Mouse (Mus musculus): Measurements from ENCODE around the gene Aoc3.
"Not testable (repeated sequence)": the region's sequence is repeated elsewhere in the genome, so short reads cannot be mapped to it uniquely, and the experiment has no call there.

The Aoc3 gene

DNA sequence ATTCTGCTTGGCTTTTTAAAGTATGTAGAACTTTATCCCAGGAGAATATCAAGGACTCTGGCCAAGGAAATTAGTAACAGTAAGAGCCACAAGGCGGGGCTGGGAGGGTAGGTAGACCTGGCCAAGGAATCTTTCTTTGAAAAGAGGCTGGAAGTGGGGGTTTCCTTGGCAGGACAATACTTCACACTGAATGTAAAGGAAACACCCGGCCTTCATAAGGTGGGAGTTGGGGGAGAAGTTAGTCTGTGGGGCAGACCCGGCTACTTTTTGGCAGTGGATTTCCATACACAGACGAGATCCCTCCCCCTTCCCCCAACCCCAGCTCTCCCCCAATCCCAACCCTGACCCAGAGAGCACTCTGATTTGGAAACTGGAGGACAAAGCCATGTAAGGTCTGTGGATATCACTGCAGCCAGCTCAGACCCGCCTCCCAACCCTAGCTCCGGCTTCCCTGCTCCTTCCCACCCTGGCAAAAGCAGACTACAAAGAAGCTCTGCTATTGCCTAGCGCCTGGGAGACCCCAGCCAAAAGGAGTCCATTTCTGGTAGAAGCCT is at the start of gene Aoc3:
Gene Aoc3 (plus strand): TSS at position 235 of the 554 bp plus-strand sequence.
- no peak for DNase-seq (ENCODE audit: low read depth, low spot score)

DNA sequence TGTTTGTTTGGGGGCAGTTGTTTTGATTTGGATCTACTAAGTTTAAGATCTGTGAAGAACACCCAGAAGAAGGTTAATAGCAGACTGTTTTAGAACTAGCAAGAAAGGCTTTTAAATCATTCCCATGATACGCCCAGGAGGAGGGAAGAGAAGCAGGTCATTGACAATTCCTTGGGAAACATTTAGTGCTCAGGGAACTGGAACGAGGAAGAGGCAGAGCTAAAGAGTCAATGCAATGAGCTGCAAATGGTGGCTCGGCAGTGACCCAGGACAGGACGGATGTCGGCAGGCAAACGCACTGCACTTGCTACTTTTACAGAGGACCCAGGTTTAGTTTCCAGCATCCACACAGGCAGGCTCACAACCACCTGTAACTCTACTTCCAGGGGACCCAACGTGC is 49.6 kb upstream of the Aoc3 start:
- no peak for DNase-seq (ENCODE audit: low read depth, low spot score)

DNA sequence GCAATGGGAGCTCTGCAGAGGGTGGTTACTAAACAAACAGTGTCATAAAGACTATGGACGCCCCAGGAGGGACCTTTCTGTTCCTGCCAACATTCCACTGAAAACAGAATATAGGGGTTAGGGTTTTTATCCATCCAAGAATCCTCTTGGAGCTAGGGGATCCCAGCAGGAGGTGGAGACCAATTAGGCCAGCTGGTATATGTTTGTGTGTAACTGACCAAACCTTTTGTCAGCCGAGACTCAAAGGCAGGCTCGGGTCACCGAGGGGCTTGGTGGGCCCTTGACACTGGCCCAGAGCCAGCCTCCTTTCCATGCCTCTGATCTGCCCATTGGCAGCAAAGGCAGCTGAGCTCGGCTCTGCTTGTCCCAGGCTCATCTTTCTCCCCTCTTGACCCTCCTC is 47.5 kb upstream of the Aoc3 start:
- no peak for DNase-seq (ENCODE audit: low read depth, low spot score)

DNA sequence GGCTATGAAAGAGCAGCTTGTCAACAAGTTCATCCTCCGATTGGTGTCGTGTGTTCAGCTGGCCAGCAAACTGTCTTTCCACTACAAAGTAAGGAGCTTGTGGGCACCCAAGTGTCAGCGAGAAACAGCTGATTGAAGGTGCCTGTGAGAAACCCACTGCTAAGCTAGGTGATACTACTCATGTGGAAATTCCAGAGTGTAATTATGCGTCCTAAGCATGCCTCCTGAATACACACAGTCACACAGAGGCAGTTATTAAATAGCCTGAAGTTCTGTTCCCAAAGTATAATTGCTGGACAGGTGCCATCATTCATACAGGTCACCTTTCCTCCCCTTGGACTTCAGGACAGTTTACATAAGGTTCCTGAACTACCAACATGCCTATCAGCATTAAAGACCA is 46.6 kb upstream of the Aoc3 start:
- no peak for DNase-seq (ENCODE audit: low read depth, low spot score)

DNA sequence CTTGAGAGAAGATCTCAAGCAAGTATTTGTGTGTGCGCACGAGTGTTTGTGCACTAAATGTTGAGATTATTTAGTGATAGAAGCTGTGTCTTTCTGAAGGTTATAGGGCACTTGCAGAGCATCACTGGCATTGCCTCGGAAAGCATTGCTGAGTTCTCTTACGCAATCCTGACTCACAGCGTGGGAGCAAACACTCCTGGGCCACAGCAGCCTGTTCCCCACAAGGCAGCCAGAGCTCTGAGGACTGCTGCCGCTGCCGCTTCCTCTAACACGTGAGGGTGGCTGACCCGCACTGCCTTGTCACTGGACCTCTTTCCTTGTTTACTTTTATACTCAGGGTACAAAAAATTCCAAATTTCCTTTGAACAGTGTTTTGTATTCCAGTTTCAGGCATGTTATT is 43.1 kb upstream of the Aoc3 start:
- no peak for DNase-seq (ENCODE audit: low read depth, low spot score)

DNA sequence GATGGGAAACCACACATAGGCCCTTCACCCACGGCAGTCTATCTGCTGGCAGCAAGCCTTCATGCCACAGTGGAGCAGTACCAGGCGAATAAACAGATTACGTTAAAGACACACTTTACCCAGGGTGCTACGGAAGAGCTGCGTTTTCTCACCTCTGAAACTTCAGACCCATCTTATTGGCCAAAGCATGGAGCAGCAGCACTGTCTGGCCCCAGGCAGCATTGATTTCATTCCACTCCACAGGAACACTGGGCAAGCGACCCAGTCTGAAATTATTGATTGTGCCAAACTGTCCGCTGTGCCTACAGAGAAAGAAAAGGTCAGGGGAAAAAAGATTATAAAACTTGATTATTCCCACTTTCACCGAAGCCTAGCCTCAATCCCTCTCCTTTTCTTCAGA is 39.2 kb upstream of the Aoc3 start:
- DNase-seq (ENCODE audit: low read depth, low spot score) = no peak

DNA sequence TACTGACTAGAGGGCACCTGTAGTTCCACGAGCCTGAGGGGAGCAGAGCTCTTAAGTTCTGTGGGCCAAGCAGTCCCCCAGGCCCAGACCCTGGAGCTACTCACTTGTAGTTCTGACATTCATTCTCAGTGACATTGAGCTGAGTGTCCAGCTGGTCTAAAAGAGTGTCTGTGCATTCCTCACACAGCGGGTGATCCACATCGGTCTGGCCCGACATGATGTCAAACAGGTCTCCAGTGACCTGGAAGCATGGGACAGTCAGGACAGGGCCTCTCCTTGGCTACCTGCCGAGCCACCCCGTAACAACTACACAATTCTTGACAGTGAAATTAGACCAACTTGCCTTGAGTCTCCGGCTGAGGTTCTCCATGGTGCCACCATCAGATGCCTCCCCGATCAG is 35.2 kb upstream of the Aoc3 start:
- no peak for DNase-seq (ENCODE audit: low read depth, low spot score)

DNA sequence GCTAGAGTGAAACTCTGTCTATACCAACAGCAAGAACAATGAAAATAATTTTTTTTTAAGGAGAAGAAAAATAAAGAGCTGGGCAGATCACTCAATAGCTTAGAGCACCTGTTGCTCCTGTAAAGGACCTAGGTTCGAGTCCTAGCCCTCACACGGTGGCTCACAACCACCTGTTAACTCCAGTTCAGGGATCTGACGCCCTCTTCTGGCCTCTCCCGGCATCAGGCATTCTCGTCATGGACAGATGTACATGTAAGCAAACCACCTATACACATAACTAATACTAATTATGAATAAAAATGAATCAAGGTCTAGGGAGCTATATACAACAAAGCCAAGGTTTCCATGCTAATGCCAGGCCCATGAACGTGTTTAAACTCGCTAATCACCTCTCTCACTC is 29.5 kb upstream of the Aoc3 start:
- no peak for DNase-seq (ENCODE audit: low read depth, low spot score)

DNA sequence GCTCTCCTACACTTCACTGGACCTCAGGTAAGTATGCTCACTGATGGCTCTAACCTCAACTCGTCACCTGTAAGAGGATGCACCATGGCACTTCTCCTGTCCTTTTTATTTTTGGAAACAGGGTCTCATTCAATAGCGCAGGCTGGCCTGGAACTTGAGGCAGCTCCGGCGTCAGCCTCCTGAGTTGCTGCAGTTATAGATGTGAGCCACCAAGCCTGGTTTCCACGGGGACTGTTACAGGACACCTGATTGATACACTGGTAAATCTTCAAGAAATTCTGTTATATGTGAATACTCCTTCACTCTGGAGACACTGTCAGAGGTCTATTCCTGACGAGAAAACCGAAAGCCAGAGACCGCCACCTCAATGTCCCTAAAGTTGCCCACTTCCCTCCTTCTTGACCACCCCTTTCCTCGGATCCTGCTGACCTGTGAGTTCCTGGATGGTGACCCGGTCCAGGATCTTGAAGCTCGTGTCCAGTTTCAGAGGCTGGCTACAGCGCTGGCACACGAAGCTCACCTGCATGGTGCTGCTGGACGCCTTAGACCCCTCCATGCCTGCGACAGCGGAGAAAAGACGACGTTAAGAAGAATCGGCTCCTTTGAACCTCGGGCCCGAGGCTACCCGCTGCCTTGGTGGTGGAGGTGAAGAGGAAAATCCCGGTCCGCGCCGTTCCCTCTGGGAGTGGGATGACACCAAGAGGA is 29.0 kb upstream of the Aoc3 start:
- no peak for DNase-seq (ENCODE audit: low read depth, low spot score)

DNA sequence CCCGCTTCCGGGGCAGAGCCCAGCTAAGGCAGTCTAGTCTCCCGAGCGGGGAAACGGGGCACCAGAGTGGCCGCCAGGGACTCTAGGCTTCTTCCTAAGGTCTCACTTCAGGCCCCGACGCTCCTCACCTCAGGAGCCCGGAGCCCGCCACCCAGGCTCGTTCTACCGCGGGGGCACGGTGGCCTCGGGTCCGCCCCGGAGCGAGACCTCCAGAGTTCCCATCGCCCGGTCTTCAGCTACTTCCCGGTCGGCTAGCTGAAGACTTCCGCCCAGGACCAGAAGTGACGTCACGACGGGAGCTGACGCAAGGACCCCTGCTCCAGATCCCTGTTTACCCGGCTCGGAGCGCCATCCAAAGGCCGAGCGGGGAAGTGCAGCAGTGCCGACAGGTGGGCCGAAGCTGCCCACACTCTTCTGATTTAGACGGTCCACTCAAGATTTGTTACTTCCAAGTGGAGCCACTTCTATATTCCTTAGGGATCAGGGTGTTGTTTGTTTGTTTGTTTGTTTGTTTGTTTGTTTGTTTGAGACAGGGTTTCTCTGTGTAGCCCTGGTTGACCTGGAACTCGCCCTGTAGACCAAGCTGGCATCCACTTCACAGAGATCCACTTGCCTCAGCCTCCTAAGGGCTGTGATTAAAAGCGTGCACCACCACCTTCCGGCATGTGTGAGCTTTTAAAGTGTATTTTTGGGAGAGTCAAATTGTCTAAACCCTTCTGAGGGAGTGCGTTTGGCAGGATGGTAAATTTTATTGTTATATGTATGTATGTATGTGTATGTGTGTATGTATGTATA is 28.2 kb upstream of the Aoc3 start, which contains the start of gene Becn1:
Gene Becn1 (minus strand): TSS at position 283 of the 795 bp plus-strand sequence.
- DNase-seq (ENCODE audit: low read depth, low spot score) = peak; percentile 97

DNA sequence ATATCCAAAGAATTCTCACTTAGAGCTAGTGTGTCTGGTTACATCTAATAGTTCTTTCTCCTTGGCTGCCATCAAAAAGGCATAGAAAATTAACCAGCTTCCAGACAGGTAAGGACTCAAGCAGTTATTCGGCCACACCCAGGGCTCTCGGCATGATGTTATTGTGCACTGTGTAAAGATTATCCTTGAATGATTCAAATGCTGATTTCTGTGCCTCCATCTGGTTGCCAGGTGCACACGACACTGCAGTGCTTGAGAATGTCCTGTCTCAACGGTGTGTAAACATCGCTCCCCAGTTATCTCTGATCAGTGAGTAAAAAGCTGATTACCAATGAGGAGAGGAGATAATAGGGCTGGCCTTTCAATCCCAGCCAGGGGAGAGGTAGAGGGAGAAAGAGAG is 22.7 kb upstream of the Aoc3 start:
- no peak for DNase-seq (ENCODE audit: low read depth, low spot score)

DNA sequence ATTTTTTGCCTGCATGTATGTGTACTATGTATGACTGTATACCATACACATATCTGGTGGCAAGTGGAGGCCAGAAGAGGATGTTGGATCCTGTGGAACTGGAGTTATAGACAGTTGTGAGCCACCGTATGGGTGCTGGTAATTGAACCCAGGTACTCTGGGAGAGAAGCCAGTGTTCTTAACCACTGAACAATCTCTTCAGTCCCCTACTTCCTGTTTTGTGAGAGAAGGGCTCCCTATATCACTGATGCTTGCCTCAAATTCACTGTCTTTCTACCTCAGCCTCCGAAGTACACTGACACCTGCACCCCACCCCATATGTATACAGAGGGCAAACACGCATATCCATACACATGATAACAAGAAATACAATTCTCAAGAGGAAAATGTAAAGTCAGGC is 19.3 kb upstream of the Aoc3 start:
- no peak for DNase-seq (ENCODE audit: low read depth, low spot score)

DNA sequence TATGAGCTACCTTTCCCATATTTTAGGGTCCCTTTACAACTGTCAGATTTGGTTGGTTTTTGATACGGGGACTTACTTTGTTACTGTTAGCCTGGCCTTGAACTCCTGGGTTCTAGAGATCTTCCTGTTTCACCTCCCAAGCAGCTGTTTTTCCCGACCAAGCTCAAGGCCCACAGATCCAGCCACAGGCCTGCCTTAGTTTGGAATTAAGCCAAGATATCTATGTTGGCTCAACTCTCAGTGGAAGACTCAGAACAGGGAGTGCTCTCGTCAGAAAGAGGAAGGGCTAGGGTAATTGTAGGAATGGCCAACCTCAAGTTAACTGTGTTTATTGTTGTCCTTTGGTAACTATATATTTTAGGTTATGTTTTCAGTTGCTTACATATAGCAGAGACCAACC is 18.3 kb upstream of the Aoc3 start:
- DNase-seq (ENCODE audit: low read depth, low spot score) = no peak

DNA sequence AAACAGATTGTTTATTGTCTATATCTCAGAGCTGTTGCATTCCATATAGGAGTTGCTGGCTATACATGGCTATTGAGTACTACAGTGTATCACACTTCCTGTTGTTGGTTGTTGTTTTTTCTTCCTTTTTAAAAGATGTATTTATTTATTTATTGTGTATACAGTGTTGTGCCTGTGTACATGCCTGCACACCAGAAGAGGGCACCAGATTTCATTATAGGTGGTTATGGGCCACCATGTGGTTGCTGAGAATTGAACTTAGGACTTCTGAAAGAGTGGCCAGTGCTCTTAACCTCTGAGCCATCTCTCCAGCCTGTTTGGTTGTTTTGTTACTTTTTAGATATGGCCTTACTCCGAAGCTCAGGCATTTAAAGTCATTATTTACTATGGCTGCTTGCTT is 15.8 kb upstream of the Aoc3 start:
- DNase-seq (ENCODE audit: low read depth, low spot score) = no peak

DNA sequence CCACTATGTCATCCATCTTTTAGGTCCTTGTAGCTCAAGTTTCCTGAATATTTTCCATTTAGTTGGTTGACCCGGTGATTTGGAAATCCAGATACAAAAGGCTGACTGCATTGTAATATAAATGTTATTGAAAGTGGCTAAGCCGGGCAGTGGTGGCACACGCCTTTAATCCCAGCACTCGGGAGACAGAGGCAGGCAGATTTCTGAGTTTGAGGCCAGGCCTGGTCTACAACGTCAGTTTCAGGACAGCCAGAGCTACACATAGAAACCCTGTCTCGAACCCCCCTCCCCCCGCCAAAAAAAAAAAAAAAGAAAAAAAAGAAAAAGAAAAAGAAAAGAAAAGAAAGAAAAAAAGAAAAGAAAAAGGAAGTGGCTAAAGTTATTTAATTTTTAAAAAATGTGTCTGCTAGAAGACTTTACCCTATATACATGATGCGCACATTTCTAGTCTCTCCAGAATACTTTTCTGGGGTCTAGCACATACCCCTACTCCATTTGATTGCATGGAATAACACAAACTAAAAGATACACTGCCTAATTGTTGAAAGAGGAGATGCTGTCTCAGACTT is 15.2 kb upstream of the Aoc3 start:
- DNase-seq (ENCODE audit: low read depth, low spot score) = no peak

DNA sequence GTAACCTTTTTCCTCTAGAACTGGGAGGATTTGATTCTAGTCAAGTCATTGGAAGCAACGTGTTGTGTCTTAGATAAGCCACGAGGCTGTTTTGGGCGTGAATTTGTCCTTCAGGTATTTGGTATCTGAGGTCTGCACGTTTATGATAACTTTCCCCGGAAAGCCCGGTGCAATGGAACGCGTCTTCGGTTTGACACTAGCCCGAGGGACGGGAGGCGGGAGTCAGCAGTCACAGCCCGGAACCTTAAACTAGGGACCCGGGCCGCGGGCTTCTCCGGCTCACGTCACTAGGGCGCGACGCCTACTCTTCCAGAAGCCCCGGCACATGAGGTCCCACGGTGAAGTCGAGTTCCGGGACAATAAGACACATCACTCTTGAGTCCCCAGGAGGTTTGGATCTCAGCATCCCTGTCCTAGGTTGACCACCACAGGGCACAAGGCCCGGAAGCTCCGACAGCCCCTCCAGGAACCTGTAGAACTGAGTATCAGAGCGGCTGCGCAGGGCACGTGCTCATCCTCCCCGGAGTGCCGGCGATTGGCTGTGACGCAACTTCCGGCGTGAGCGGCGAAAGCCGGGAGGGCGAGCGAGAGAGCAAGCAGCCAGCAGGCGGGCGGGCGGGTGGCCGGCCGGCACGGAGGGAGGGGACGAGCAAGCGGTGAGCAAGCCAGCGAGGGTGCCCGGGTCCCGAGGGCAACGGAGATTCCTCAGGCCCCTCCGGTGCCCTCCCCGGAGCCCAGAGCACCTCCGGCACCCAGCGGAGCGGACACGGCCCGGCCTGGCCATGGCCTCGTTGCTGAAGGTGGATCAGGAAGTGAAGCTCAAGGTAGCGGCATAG is 14.5 kb upstream of the Aoc3 start, which contains the start of gene Psme3:
Gene Psme3 (plus strand): TSS at position 549 of the 836 bp plus-strand sequence.
- DNase-seq (ENCODE audit: low read depth, low spot score) = peak; percentile 93

DNA sequence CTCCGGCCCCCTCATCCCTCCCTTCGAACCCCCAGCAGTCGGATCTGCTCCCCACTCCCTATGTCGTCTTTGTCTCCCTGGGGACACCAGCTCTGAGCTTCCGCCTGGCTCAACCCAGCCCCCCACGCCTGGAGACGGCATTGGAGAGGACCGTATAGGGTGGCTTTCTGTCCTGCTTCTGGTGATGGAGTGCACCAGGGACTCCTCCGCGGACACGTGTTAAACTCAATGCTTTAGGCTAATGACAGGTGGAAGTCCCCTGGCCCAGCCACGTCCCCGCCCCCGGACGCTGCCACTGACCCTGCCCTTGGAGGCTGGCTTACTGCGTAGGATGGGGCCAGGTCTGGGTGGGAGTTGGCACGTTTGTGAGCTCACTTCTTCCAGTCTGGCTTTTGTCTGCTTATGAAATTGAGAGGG is 13.9 kb upstream of the Aoc3 start:
- DNase-seq (ENCODE audit: low read depth, low spot score) = peak; percentile 26

DNA sequence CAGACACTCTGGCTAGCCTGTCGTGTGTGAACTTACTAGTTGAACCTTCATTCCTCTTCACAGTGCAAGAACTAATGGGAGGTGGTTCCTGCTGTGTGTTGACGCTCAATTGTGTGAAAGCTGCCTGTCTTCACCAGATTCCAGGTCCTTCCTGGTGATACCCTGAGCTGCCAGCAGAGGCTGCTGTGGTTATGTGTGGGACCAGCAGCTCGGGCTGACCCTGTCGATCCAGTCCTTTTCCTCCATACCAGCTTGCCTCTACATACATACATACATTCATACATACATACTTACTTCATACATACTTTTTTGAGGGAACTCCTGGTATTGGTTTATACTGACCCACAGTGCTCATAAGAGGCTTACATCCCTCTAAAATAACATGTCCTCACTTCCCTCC is 6.8 kb upstream of the Aoc3 start:
- peak; percentile 74 for DNase-seq (ENCODE audit: low read depth, low spot score)

DNA sequence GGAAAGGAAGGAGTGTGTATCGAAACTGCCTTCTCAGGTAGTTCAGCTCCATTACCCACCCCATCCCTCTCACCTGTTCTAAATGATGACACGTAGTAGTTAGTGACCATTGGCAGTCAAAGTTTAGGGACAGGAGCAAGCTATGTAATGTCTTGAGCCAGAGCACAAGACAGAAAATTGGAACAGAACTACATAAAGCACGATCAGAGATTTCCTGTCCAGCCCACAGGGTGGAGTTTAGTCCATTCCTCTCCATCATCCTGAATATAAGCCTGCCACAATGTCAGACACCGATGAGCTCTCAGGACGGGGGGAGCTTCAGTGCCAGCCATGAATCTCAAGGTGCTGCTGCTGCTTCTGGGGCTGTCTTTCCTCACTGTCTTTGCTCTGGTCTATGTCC is 5.6 kb upstream of the Aoc3 start, which contains the start of gene Aoc2:
Gene Aoc2 (plus strand): TSS at position 301 of the 400 bp plus-strand sequence.
- no peak for DNase-seq (ENCODE audit: low read depth, low spot score)

DNA sequence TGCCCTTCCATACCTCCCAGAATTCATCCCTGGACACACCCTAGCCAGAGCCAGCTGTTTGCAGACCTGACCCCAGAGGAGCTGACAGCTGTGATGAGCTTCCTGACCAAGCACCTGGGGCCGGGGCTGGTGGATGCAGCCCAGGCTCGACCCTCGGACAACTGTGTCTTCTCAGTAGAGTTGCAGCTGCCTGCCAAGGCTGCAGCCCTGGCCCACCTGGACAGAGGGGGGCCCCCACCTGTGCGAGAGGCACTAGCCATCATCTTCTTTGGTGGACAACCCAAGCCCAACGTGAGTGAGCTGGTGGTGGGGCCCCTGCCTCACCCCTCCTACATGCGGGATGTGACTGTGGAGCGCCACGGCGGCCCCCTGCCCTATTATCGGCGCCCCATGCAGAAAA is 5.2 kb upstream of the Aoc3 start:
- DNase-seq (ENCODE audit: low read depth, low spot score) = not testable (repeated sequence)

DNA sequence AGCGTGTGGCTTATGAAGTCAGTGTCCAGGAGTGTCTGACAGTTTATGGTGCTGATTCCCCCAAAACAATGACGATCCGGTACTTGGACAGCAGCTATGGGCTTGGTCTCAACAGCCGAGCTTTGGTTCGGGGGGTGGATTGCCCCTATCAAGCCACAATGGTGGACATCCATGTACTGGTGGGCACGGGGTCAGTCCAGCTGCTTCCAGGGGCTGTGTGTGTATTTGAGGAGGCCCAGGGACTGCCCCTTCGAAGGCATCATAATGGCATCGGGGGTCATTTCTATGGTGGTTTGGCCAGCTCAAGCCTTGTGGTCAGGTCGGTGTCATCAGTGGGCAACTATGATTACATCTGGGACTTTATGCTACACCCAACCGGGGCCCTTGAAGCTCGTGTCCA is 4.3 kb upstream of the Aoc3 start:
- DNase-seq (ENCODE audit: low read depth, low spot score) = no peak
